Mouse (Mus musculus) heart, adult 2 months (tissue): ENCODE data around the gene Egr4. TPM values are rescaled to one million over a fixed set of nuclear protein-coding genes. Genes with fewer than 3 reads are reported as not detected.

ENCODE experiments used
- DNase-seq, 2 experiments: peaks; one replicate each; pipeline ENCODE4 v3.0.0; 2021
- H3K27ac ChIP-seq: fragments of 200-600 bp; 2 replicates; pipeline ENCODE4 v1.8.1; 2022
- H3K27me3 ChIP-seq: fragments of 200-500 bp; 2 replicates; pipeline ENCODE4 v1.6.1; 2012; ENCODE audit warnings: mild to moderate bottlenecking, low read length, inconsistent platforms, mixed read lengths; ENCODE audit not compliant: control insufficient read depth, insufficient read depth
- H3K36me3 ChIP-seq: fragments of 200-500 bp; 2 replicates; pipeline ENCODE4 v1.6.1; 2012; ENCODE audit warnings: low read length, inconsistent platforms; ENCODE audit not compliant: control insufficient read depth, insufficient read depth
- H3K4me1 ChIP-seq: fragments of 200-500 bp; 2 replicates; pipeline ENCODE4 v1.6.1; 2011; ENCODE audit warnings: low read length; ENCODE audit not compliant: control insufficient read depth, insufficient read depth
- H3K4me3 ChIP-seq: fragments of 200-600 bp; 2 replicates; pipeline ENCODE4 v1.8.1; 2022
- H3K79me2 ChIP-seq: fragments of 200-500 bp; replicated peaks from 2 replicates; pipeline ENCODE4 v1.6.1; 2012; ENCODE audit warnings: mild to moderate bottlenecking, inconsistent platforms, low read length, moderate library complexity, mixed read lengths; ENCODE audit not compliant: control insufficient read depth, insufficient read depth
- H3K9ac ChIP-seq: fragments of 200-500 bp; 2 replicates; pipeline ENCODE4 v1.6.1; 2012; ENCODE audit warnings: low read depth, mild to moderate bottlenecking, control low read depth, inconsistent platforms, low read length, mixed read lengths
- CTCF ChIP-seq: fragments of 200-600 bp; IDR thresholded peaks from 2 replicates; pipeline ENCODE4 v1.8.1; 2022; ENCODE audit warnings: antibody characterized with exemption, mild to moderate bottlenecking, moderate library complexity
- EP300 ChIP-seq: fragments of 200-500 bp; IDR thresholded peaks from 2 replicates; pipeline ENCODE4 v1.6.1; 2011; ENCODE audit warnings: low read depth, low read length, control low read depth; ENCODE audit not compliant: insufficient read depth
- POLR2A ChIP-seq: fragments of 200-500 bp; IDR thresholded peaks from 2 replicates; pipeline ENCODE4 v1.6.1; 2011; ENCODE audit warnings: mild to moderate bottlenecking, low read depth, low read length, control low read depth; ENCODE audit not compliant: insufficient read depth
- WGBS: fragments of 180-500 bp; shearing (Covaris S2); methylation state at CpG from one replicate; pipeline ENCODE4 v1.1.7; 2018; 5-methylcytosine and 5-hydroxymethylcytosine counted together
- intact Hi-C: fragments of 180-260 bp; cut with DNase I; formaldehyde crosslinking; loops from one replicate; pipeline ENCODE4 v1.15.1; 2025
- polyA plus RNA-seq: library from polyadenylated mRNA; depleted of rRNA; stranded (reverse); fragments of >200 nt; gene quantifications from 2 replicates; pipeline ENCODE4 v1.2.3, GENCODE M21; 2012
- total RNA-seq, 2 experiments: library from RNA; stranded (reverse); gene quantifications; 2 replicates each; pipeline ENCODE4 v1.2.3; 2021

Gene Egr4
- total and polyA plus RNA-seq, 3 experiments: not detected

DNA sequence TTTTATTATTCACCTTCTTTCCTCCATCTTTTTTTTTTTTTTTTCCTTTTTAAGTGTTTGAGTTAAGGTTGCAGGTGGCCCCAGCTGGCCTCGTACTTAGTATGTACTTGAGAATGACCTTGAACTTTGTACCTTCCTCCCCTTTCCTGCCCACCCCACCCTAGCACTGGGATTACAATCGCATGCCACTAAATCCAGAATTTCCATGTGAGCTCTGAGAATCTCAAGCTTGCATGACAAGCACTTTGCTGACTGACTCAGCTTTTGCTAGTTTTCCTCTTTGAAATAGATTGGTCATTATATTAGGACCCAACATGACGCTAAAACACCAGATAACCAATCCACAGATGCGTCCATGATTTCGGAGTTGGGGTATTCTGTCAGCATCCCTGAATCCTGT, 8.6 kb upstream of the Egr4 start:
- Histone ChIP-seq H3K79me2 (no peaks in the 10 kb centered on the region), H3K9ac (no peak overlapping the region), H3K27ac (no peak overlapping the region), H3K36me3 (no peaks in the 10 kb centered on the region), H3K4me3 (no peak overlapping the region), H3K4me1 (no peaks in the 10 kb centered on the region), H3K27me3 (no peaks in the 10 kb centered on the region)
- WGBS: 75% methylated on average over 5 of the region's 5 CpGs
- DNase-seq: no peak
- intact Hi-C loops: no loop called here
- TF ChIP-seq POLR2A (no peak), EP300 (no peak), CTCF (no peak)

DNA sequence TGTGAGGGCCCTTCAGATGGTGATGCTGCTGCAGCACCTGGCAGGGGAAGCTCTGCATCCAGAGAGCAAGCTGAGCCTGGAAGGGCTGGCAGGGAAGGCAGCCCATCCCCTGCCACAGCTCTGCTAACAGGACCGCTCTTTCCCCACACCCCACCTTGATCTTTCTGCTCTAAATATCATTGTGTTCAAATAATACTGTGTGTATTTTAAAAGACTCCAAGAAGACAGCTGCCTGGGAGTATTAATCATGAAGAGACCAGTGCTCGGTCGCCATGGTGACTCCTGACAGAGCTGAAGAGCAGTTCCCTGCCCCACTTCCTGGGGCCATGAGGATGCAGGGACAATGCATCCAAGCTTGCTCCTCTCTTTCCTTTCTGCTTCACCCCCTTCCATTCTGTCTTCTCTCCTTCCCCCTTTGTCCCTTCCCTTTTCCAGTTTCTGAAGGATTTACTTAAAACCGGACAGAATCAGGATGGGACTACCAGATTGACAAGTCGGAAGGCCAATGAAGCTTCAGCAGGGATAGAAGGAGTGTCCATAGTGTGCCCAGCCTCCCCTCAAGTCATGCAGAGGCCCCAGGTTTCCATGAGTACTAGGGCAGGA, 4.8 kb upstream of the Egr4 start:
- Histone ChIP-seq H3K9ac (no peak overlapping the region), H3K4me3 (no peak overlapping the region), H3K27me3 (peaks cover 8% of the 10 kb centered on the region), H3K36me3 (no peaks in the 10 kb centered on the region), H3K27ac (no peak overlapping the region), H3K4me1 (no peaks in the 10 kb centered on the region), H3K79me2 (no peaks in the 10 kb centered on the region)
- 53% methylated on average over 5 of the region's 5 CpGs for WGBS
- no peak for DNase-seq
- intact Hi-C loops: no loop called here
- TF ChIP-seq EP300: no peak
- TF ChIP-seq POLR2A: no peak
- no peak for TF ChIP-seq CTCF

DNA sequence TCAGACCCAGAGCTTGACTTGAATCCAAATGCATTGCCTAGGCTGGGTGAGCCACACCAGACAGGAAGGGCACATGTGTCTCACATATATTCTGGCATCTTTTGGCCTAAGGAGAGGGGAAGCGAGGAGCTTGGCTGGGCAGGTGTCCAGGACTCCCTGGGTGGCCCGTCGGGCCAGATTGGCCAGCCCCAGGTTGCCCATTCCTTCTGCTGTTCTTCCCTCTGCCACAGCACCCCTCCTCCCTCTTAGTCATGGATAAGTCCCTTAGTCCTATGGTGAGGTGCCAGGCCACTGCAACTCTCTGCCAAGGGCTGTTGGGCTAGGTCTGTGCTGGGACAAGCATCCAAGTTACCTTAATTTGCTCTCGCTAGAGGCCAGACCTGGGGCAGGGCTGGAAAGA, 2.6 kb upstream of the Egr4 start:
- Histone ChIP-seq H3K9ac (no peak overlapping the region), H3K27me3 (peaks cover 23% of the 10 kb centered on the region), H3K79me2 (no peaks in the 10 kb centered on the region), H3K4me3 (no peak overlapping the region), H3K4me1 (no peaks in the 10 kb centered on the region), H3K27ac (no peak overlapping the region), H3K36me3 (no peaks in the 10 kb centered on the region)
- intact Hi-C loops: no loop called here
- 67% methylated on average over 4 of the region's 4 CpGs for WGBS
- DNase-seq: no peak
- no peak for TF ChIP-seq EP300
- no peak for TF ChIP-seq POLR2A
- TF ChIP-seq CTCF: no peak

DNA sequence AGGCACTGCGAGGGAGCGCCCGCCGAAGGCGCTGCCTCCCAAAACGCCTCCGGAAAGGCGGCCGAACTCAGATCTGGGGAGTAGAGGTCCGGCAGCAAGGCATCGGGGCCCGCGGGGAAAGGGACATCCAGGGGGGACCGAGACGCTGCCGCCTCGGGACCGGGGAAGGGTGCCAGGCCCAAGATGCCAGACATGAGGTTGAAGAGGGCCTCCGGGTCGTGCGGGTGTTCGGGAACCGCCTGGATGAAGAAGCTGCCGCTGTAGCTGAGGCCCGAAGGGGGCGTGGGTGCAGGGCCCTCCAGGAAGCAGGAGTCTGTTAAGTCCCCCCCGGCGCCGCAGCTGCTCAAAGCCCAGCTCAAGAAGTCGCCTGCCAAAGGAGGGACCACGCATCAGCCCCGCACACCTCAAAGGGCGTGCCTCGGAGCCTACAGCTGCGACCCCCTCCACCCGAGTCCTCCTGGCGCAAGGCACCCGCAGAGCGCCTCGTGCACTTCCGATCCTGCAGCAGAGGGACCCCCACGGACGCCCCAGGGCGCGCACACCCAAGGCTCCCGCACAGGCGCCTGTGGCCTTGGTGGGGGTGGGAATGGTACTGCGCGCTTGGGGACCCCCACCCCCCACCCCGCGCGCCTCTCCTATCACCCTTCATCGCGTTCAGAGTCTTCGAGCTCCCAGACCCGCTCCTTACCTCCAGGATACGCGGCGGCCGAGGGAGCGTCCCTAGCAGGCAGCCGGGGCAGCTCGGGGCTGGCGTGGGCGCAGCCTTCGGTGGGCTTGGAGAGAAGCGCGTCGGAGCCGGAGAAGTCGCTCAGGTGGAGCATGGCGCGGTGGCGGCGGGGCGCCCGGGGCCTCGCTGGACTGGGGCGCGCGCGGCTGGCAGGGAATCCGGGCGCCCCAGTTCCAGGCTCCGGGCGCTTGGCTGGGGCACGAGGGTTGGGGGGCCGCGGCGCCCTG, 535 bp downstream of the Egr4 start:
- H3K9ac ChIP-seq: no peak overlapping the region
- H3K27me3 ChIP-seq: peaks cover 25% of the 10 kb centered on the region
- intact Hi-C loops: no loop called here
- WGBS: 1% methylated on average over 90 of the region's 90 CpGs
- no peak overlapping the region for H3K4me3 ChIP-seq
- TF ChIP-seq EP300 (no peak), CTCF (no peak), POLR2A (no peak)
- H3K27ac ChIP-seq: no peak overlapping the region
- H3K4me1 ChIP-seq: no peaks in the 10 kb centered on the region
- no peaks in the 10 kb centered on the region for H3K79me2 ChIP-seq
- DNase-seq: no peak
- no peaks in the 10 kb centered on the region for H3K36me3 ChIP-seq

DNA sequence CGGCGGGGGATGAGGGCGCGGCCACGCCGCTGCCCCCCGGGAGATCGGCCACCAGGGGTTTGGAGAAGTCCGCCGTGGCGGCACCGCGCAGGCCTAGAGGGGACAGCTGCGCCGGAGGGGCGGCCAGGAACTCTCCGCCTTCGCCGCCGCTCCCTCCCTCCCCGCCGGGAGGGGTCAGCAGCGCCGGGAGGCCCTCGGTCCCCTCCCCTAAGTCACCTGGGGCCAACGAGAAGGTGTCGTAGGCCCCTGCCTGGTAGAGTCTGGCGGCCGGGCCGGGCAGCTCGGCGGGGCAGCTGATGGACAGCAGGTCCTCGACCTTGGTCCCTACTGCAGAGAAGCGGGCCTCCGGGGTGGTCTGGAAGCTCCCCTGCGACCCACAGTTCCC, 1.3 kb downstream of the Egr4 start:
- Histone ChIP-seq H3K36me3 (no peaks in the 10 kb centered on the region), H3K27ac (no peak overlapping the region), H3K79me2 (no peaks in the 10 kb centered on the region), H3K27me3 (peaks cover 26% of the 10 kb centered on the region), H3K4me1 (no peaks in the 10 kb centered on the region), H3K9ac (no peak overlapping the region), H3K4me3 (no peak overlapping the region)
- WGBS: 2% methylated on average over 36 of the region's 36 CpGs
- intact Hi-C loops: no loop called here
- TF ChIP-seq CTCF (no peak), POLR2A (no peak), EP300 (no peak)
- no peak for DNase-seq
